ENCODE assay signal across 10 mouse cellular contexts in the genomic region with DNA sequence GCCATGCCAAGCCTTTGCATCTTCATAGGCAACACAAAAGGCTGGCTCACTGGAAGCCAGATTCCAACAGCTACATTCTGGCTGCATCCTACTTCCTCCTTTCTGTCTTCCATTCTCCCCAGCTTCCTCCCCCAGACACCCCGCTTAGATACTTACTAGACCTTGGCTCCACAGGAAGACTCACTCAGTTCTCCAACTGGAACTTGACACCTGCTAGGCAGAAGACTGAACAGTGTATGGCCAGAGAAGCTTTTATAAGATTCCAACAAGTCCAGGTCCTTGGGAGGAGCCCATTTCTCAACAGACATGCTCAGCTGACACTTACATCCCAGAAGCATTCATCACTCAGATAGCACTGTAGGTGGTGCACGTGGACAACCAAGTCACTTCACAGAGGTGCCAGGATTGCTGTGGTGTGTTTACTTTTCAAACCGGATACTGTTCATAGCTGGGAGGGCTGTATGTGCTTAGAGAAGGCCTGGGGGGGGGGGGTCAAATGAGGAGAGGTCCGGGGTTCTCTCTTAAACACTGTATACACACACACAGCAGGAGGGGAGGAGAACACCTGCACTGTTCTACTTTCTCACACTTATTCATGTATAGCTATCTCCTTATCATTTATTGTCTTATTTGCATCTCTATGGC. TPM values are rescaled to one million over a fixed set of nuclear protein-coding genes. Genes with fewer than 3 reads are reported as not detected.
DNase-seq lines count a peak whose midpoint lies in the region; ATAC-seq and TF ChIP-seq lines count a peak whose summit lies in the region.
"Had no signal": no experiment of that assay in that cellular context is flagged by ENCODE, and none has a peak within 500 bp of the region (broad histone marks: within the 10 kb centered on the region; RNA-seq: fewer than 3 reads in every experiment).

Gene Crct1 (minus strand): TSS at position 228 of the 645 bp plus-strand sequence.

- ATAC-seq in hindbrain, embryonic 11.5 days (ENCODE audit: low FRiP score): no peak
- no peak; the same call in 1 of the 2 replicates for ATAC-seq in midbrain, embryonic 12.5 days (ENCODE audit: low FRiP score, low read depth)

- peak within 1 kb of the TSS; percentile 65 for H3K4me3 ChIP-seq in heart, embryonic 10.5 days
- peak within 1 kb of the TSS; percentile 39 for H3K4me3 ChIP-seq in ES-Bruce4 (ENCODE audit: low read depth, low read length)
- H3K4me3 ChIP-seq in hindbrain, embryonic 11.5 days (ENCODE audit: low read depth, low read length): peak within 1 kb of the TSS; percentile 39
- peak within 1 kb of the TSS; percentile 52 for H3K4me3 ChIP-seq in midbrain, embryonic 12.5 days

- peak within 1 kb of the TSS; percentile 73 for H3K27ac ChIP-seq in heart, embryonic 10.5 days
- peak within 1 kb of the TSS; percentile 48 for H3K27ac ChIP-seq in ES-Bruce4 (ENCODE audit: insufficient read depth, low read length)
- H3K27ac ChIP-seq in hindbrain, embryonic 11.5 days (ENCODE audit: low read depth, low read length): no peak within 1 kb of the TSS
- peak within 1 kb of the TSS; percentile 42; the same call in 1 of the 2 replicates for H3K27ac ChIP-seq in midbrain, embryonic 12.5 days (replicated peaks)

- 0 out of 2 replicates have a peak, but pooled peaks cover 8% of the 10 kb centered on the region for H3K4me1 ChIP-seq in heart, embryonic 10.5 days
- H3K4me1 ChIP-seq in ES-Bruce4 (ENCODE audit: control insufficient read depth, insufficient read depth, low read length): peaks cover 4% of the 10 kb centered on the region
- no peaks in the 10 kb centered on the region for H3K4me1 ChIP-seq in hindbrain, embryonic 11.5 days (replicated peaks; ENCODE audit: control insufficient read depth, insufficient read depth, low read length)
- peaks cover 12% of the 10 kb centered on the region for H3K4me1 ChIP-seq in midbrain, embryonic 12.5 days

- H3K27me3 ChIP-seq in heart, embryonic 10.5 days (ENCODE audit: insufficient read depth, poor library complexity, severe bottlenecking): peaks cover 21% of the 10 kb centered on the region
- no peaks in the 10 kb centered on the region for H3K27me3 ChIP-seq in ES-Bruce4 (ENCODE audit: control insufficient read depth, insufficient read depth, low read length, poor library complexity, severe bottlenecking)
- H3K27me3 ChIP-seq in hindbrain, embryonic 11.5 days (ENCODE audit: control insufficient read depth, insufficient read depth, low read length): no peaks in the 10 kb centered on the region
- H3K27me3 ChIP-seq in midbrain, embryonic 12.5 days: peaks cover 5% of the 10 kb centered on the region; the same call in 1 of the 2 replicates

- H3K36me3 ChIP-seq in heart, embryonic 10.5 days: no peaks in the 10 kb centered on the region
- no peaks in the 10 kb centered on the region for H3K36me3 ChIP-seq in ES-Bruce4 (ENCODE audit: control insufficient read depth, insufficient read depth, low read length, poor library complexity, severe bottlenecking)
- H3K36me3 ChIP-seq in hindbrain, embryonic 11.5 days (ENCODE audit: control insufficient read depth, insufficient read depth, low read length): no peaks in the 10 kb centered on the region
- H3K36me3 ChIP-seq in midbrain, embryonic 12.5 days: no peaks in the 10 kb centered on the region

- no peak within 1 kb of the TSS for H3K9ac ChIP-seq in ES-Bruce4 (ENCODE audit: low read depth, poor library complexity, severe bottlenecking)
- peak within 1 kb of the TSS; percentile 60 for H3K9ac ChIP-seq in hindbrain, embryonic 11.5 days (ENCODE audit: low read depth, low read length)
- H3K9ac ChIP-seq in midbrain, embryonic 12.5 days (replicated peaks): peak within 1 kb of the TSS; percentile 53

- no peaks in the 10 kb centered on the region for H3K9me3 ChIP-seq in heart, embryonic 10.5 days
- no peaks in the 10 kb centered on the region for H3K9me3 ChIP-seq in ES-Bruce4 (replicated peaks; ENCODE audit: control insufficient read depth, insufficient read depth, low read length, poor library complexity, severe bottlenecking)
- no peaks in the 10 kb centered on the region for H3K9me3 ChIP-seq in hindbrain, embryonic 11.5 days (ENCODE audit: control insufficient read depth, low read length)
- no peaks in the 10 kb centered on the region for H3K9me3 ChIP-seq in midbrain, embryonic 12.5 days

- TF ChIP-seq POLR2A in ES-Bruce4 (IDR thresholded peaks at IDR 0.05; ENCODE audit: insufficient read depth, low read length): no peak

- DNase-seq in heart, embryonic 10.5 days (ENCODE audit: low spot score): no peak
- no peak for DNase-seq in heart, postnatal 14 days
- peak; percentile 27 for DNase-seq in hindbrain, embryonic 11.5 days (ENCODE audit: low spot score)
- no peak for DNase-seq in urinary bladder, postnatal 25 days (ENCODE audit: low spot score)
- no peak for DNase-seq in cerebellum, adult 8-10 months
- no peak for DNase-seq in urinary bladder, adult 18-20 months (ENCODE audit: low spot score in 2 of 2)
- DNase-seq: B cell, adult 2 months; right cerebral cortex, postnatal 4 days had no signal

- 43% methylated on average over 4 of the region's 4 CpGs for WGBS in heart, embryonic 10.5 days
- 22% methylated on average over 3 of the region's 4 CpGs for WGBS in hindbrain, embryonic 11.5 days
- 42% methylated on average over 4 of the region's 4 CpGs for WGBS in midbrain, embryonic 12.5 days

- peak within 1 kb of the TSS; percentile 60 for H3K4me2 ChIP-seq in hindbrain, embryonic 11.5 days (replicated peaks; ENCODE audit: low read depth, low read length)
- H3K4me2 ChIP-seq in midbrain, embryonic 12.5 days (replicated peaks): peak within 1 kb of the TSS; percentile 71

- TF ChIP-seq EP300 in ES-Bruce4 (IDR thresholded peaks at IDR 0.05; ENCODE audit: insufficient read depth, low read depth, low read length): no peak

- no peak for TF ChIP-seq CTCF in ES-Bruce4 (IDR thresholded peaks at IDR 0.05; ENCODE audit: low read depth, low read length)

- intact Hi-C loops in heart, postnatal 14 days (cut with DNase I): no loop called here

RNA-seq across cellular contexts. Expression of gene Crct1, which starts in this region (rescaled TPM):
- polyA plus RNA-seq in heart, embryonic 10.5 days (2016; fragmentation: Nextera tagmentation; extraction: Ambion mirVana): not detected in 2 replicates
- not detected for total RNA-seq in heart, postnatal 14 days (2021)
- not detected in 2 replicates for polyA plus RNA-seq in ES-Bruce4 (2011; ENCODE audit: insufficient read depth, insufficient read length, low read depth, missing spikeins)
- 0.59 and 0.66 TPM in 2 replicates for polyA plus RNA-seq in hindbrain, embryonic 11.5 days (2014; fragmentation: Nextera tagmentation; extraction: Ambion mirVana)
- polyA plus RNA-seq in midbrain, embryonic 12.5 days (2016; fragmentation: Nextera tagmentation; extraction: Ambion mirVana): 0.34 and 0.56 TPM in 2 replicates

Comparison
In these comparisons a context has a peak if more than half of its experiments do, and no peak if none do; other contexts are left out.
1. Peak in DNase-seq, H3K4me3 ChIP-seq, H3K9ac ChIP-seq and H3K4me2 ChIP-seq in hindbrain, embryonic 11.5 days; RNA of the gene not detected or under 1 TPM.